ENCODE assay signal across 8 mouse cellular contexts in genomic region chr3:96727828-96728633, GRCm38 (mm10). TPM values are rescaled to one million over a fixed set of nuclear protein-coding genes. Genes with fewer than 3 reads are reported as not detected.
DNase-seq lines count a peak whose midpoint lies in the region; TF ChIP-seq lines count a peak whose summit lies in the region.

No protein-coding gene starts in this region.

- no peaks in the 10 kb centered on the region for H3K27me3 ChIP-seq in forebrain, embryonic 10.5 days (ENCODE audit: poor library complexity, severe bottlenecking)
- no peaks in the 10 kb centered on the region for H3K27me3 ChIP-seq in limb, embryonic 10.5 days (ENCODE audit: low read depth, poor library complexity, severe bottlenecking)
- H3K27me3 ChIP-seq in myocyte (ENCODE audit: control insufficient read depth, insufficient read depth, insufficient read length), result no peaks in the 10 kb centered on the region

- peak overlapping the region; percentile 47 for H3ac ChIP-seq in myocyte (ENCODE audit: control insufficient read depth, insufficient read length)

- no peak for TF ChIP-seq POLR2A in myocyte (IDR thresholded peaks at IDR 0.05; ENCODE audit: insufficient read length, low read depth)

- H3K9me3 ChIP-seq in forebrain, embryonic 10.5 days, result no peaks in the 10 kb centered on the region
- no peaks in the 10 kb centered on the region for H3K9me3 ChIP-seq in limb, embryonic 10.5 days (replicated peaks)

- H3K4me1 ChIP-seq in forebrain, embryonic 10.5 days, result peaks cover 36% of the 10 kb centered on the region
- H3K4me1 ChIP-seq in limb, embryonic 10.5 days, result peaks cover 23% of the 10 kb centered on the region

- no peak for DNase-seq in layer of hippocampus, adult 2 months (ENCODE audit: low spot score in 2 of 2)
- no peak for DNase-seq in layer of hippocampus, adult 8-10 months (ENCODE audit: low spot score in 2 of 2)
- peak; percentile 73 for DNase-seq in Muller cell, postnatal 12 days (ENCODE audit: inconsistent ontology term)
- DNase-seq in forebrain, embryonic 10.5 days (ENCODE audit: extremely low spot score, low spot score), result no peak
- no peak for DNase-seq in limb, embryonic 10.5 days (ENCODE audit: low spot score)
- DNase-seq in right cerebral cortex, postnatal 14 days, result no peak
- no peak for DNase-seq in kidney, adult 18-20 months

- peak overlapping the region; percentile 96 for H3K27ac ChIP-seq in layer of hippocampus, adult 2 months
- H3K27ac ChIP-seq in forebrain, embryonic 10.5 days, result peak overlapping the region; percentile 94
- peak overlapping the region; percentile 94 for H3K27ac ChIP-seq in limb, embryonic 10.5 days

- peaks cover 26% of the 10 kb centered on the region for H3K36me3 ChIP-seq in forebrain, embryonic 10.5 days (replicated peaks)
- peaks cover 25% of the 10 kb centered on the region for H3K36me3 ChIP-seq in limb, embryonic 10.5 days
- peaks cover 2% of the 10 kb centered on the region for H3K36me3 ChIP-seq in myocyte (ENCODE audit: control insufficient read depth, insufficient read depth)

- peak overlapping the region; percentile 87 for H3K4me2 ChIP-seq in myocyte (ENCODE audit: low read depth)

- H3K4me3 ChIP-seq in layer of hippocampus, adult 2 months, result peak overlapping the region; percentile 97
- peak overlapping the region; percentile 72 for H3K4me3 ChIP-seq in forebrain, embryonic 10.5 days
- peak overlapping the region; percentile 96 for H3K4me3 ChIP-seq in limb, embryonic 10.5 days
- H3K4me3 ChIP-seq in myocyte, result peak overlapping the region; percentile 88

- no peak for TF ChIP-seq CTCF in layer of hippocampus, adult 2 months (conservative IDR thresholded peaks at IDR 0.05)

- under 1% methylated on average over 42 of the region's 42 CpGs for WGBS in forebrain, embryonic 10.5 days
- under 1% methylated on average over 42 of the region's 42 CpGs for WGBS in limb, embryonic 10.5 days

- H3K79me2 ChIP-seq in myocyte (ENCODE audit: control insufficient read depth, insufficient read depth), result peaks cover 64% of the 10 kb centered on the region

TF ChIP-seq in myocyte, 11 proteins besides CTCF, POLR2A, EP300 and RAD21:
- TF ChIP-seq TCF3 (IDR thresholded peaks at IDR 0.05; ENCODE audit: insufficient read length, low read depth) (no peak), POLR2AphosphoS2 (IDR thresholded peaks at IDR 0.05; ENCODE audit: insufficient read length, low read depth) (no peak), CEBPB (IDR thresholded peaks at IDR 0.05; ENCODE audit: insufficient read depth, poor library complexity, severe bottlenecking) (no peak), E2F4 (IDR thresholded peaks at IDR 0.05; ENCODE audit: insufficient read depth) (no peak), TCF12 (IDR thresholded peaks at IDR 0.05; ENCODE audit: insufficient read depth, poor library complexity, severe bottlenecking) (no peak), USF1 (IDR thresholded peaks at IDR 0.05; ENCODE audit: low read depth) (no peak), SRF (IDR thresholded peaks at IDR 0.05; ENCODE audit: control insufficient read depth, insufficient read length, low read depth) (no peak), MYOG (IDR thresholded peaks at IDR 0.05; ENCODE audit: control insufficient read depth in 1 of 3, insufficient read depth in 1 of 3, insufficient read length in 2 of 3, low read depth in 2 of 3) (no peak), MAX (IDR thresholded peaks at IDR 0.05; ENCODE audit: low read depth) (no peak), MYOD1 (IDR thresholded peaks at IDR 0.05; ENCODE audit: control insufficient read depth in 1 of 3, insufficient read length in 2 of 3, low read depth in 2 of 3) (no peak), REST (IDR thresholded peaks at IDR 0.05; ENCODE audit: insufficient read depth, insufficient read length) (no peak)
TF ChIP-seq in myocyte: peak in this region for 0.

RNA-seq across cellular contexts. Expression of gene Rnf115, which starts 0.6 kb away (rescaled TPM):
- total RNA-seq in layer of hippocampus, adult 2 months (2021), result 10 to 100 TPM; 59.7 to 61.3 TPM
- total RNA-seq in layer of hippocampus, adult 8-10 months (2022), result 10 to 100 TPM; 58.6 to 61.8 (median 60.4) TPM
- 70.5 and 75.4 TPM in 2 replicates for polyA plus RNA-seq in forebrain, embryonic 10.5 days (2016; fragmentation: Nextera tagmentation; extraction: Ambion mirVana)
- 64.3 and 69.8 TPM in 2 replicates for polyA plus RNA-seq in limb, embryonic 10.5 days (2016; fragmentation: Nextera tagmentation; extraction: Ambion mirVana)
- polyA plus RNA-seq in myocyte (2012; fragmentation: generic; extraction: Trizol), result 10.1 TPM

RNA-seq across cellular contexts. Expression of gene Polr3c, which starts 0.6 kb away (rescaled TPM):
- 10 to 100 TPM; 23.5 to 24.0 TPM for total RNA-seq in layer of hippocampus, adult 2 months (2021)
- 10 to 100 TPM; 23.0 to 25.4 (median 25.0) TPM for total RNA-seq in layer of hippocampus, adult 8-10 months (2022)
- polyA plus RNA-seq in forebrain, embryonic 10.5 days (2016; fragmentation: Nextera tagmentation; extraction: Ambion mirVana), result 52.0 and 52.7 TPM in 2 replicates
- polyA plus RNA-seq in limb, embryonic 10.5 days (2016; fragmentation: Nextera tagmentation; extraction: Ambion mirVana), result 50.2 and 51.4 TPM in 2 replicates
- 46.6 TPM for polyA plus RNA-seq in myocyte (2012; fragmentation: generic; extraction: Trizol)

RNA-seq across cellular contexts. Expression of gene Nudt17, which starts 19.7 kb away (rescaled TPM):
- 10 to 100 TPM; 15.0 to 16.2 TPM for total RNA-seq in layer of hippocampus, adult 2 months (2021)
- total RNA-seq in layer of hippocampus, adult 8-10 months (2022), result 10 to 100 TPM; 12.6 to 18.6 (median 14.5) TPM
- 13.7 and 14.1 TPM in 2 replicates for polyA plus RNA-seq in forebrain, embryonic 10.5 days (2016; fragmentation: Nextera tagmentation; extraction: Ambion mirVana)
- 9.1 and 9.6 TPM in 2 replicates for polyA plus RNA-seq in limb, embryonic 10.5 days (2016; fragmentation: Nextera tagmentation; extraction: Ambion mirVana)
- polyA plus RNA-seq in myocyte (2012; fragmentation: generic; extraction: Trizol), result 6.8 TPM

RNA-seq across cellular contexts. Expression of gene Pias3, which starts 31.8 kb away (rescaled TPM):
- 10 to 100 TPM; 32.5 to 44.4 TPM for total RNA-seq in layer of hippocampus, adult 2 months (2021)
- total RNA-seq in layer of hippocampus, adult 8-10 months (2022), result 10 to 100 TPM; 30.3 to 37.7 (median 34.3) TPM
- polyA plus RNA-seq in forebrain, embryonic 10.5 days (2016; fragmentation: Nextera tagmentation; extraction: Ambion mirVana), result 45.2 and 49.6 TPM in 2 replicates
- polyA plus RNA-seq in limb, embryonic 10.5 days (2016; fragmentation: Nextera tagmentation; extraction: Ambion mirVana), result 36.4 and 58.3 TPM in 2 replicates
- polyA plus RNA-seq in myocyte (2012; fragmentation: generic; extraction: Trizol), result 16.7 TPM

RNA-seq across cellular contexts. Expression of gene Ankrd35, which starts 58.1 kb away (rescaled TPM):
- 1 to 10 TPM; 6.3 to 6.7 TPM for total RNA-seq in layer of hippocampus, adult 2 months (2021)
- total RNA-seq in layer of hippocampus, adult 8-10 months (2022), result 1 to 10 TPM; 5.9 to 8.7 (median 6.7) TPM
- polyA plus RNA-seq in forebrain, embryonic 10.5 days (2016; fragmentation: Nextera tagmentation; extraction: Ambion mirVana), result 0.06 and 0.09 TPM in 2 replicates
- 0.09 and 0.10 TPM in 2 replicates for polyA plus RNA-seq in limb, embryonic 10.5 days (2016; fragmentation: Nextera tagmentation; extraction: Ambion mirVana)
- polyA plus RNA-seq in myocyte (2012; fragmentation: generic; extraction: Trizol), result 0.37 TPM
